In the genomic region with DNA sequence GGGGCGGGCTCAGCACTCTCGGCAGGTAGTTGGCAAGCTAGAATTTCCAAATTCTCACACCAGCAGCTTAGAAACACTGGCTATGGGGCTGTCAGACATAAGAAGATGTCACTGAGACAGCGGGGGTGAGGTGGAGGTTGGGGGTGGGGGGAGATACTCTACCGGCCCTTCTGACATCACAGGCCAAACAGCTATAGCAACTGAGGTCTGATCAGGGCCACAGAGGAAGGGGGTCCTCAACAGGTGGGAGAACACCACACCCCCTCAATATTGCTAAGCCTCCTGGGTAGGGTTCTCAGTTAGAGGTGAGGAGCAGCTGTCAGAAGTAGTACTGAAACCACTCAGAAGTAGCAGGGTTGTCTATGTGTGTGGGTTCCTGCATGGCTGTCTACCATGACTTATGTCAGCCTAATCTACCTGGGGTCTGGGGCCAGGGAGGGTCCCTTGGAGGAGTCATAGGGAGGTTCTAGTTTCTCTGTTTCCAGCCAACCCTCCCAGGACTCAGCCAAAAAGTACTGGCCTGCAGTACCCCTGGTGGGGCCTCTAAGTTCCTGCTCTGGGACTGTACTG, we compare ENCODE assay signal across 12 mouse cellular contexts. TPM values are rescaled to one million over a fixed set of nuclear protein-coding genes. Genes with fewer than 3 reads are reported as not detected.
DNase-seq lines count a peak whose midpoint lies in the region; ATAC-seq and TF ChIP-seq lines count a peak whose summit lies in the region.
"Had no signal": no experiment of that assay in that cellular context is flagged by ENCODE, and none has a peak within 500 bp of the region (broad histone marks: within the 10 kb centered on the region; RNA-seq: fewer than 3 reads in every experiment).

No protein-coding gene starts in this region.

- peaks cover 38% of the 10 kb centered on the region for H3K36me3 ChIP-seq in kidney, postnatal 0 days (ENCODE audit: insufficient read depth, low read length)
- peaks cover 42% of the 10 kb centered on the region for H3K36me3 ChIP-seq in embryonic facial prominence, embryonic 15.5 days
- peaks cover 43% of the 10 kb centered on the region for H3K36me3 ChIP-seq in midbrain, embryonic 13.5 days
- H3K36me3 ChIP-seq: stomach, embryonic 15.5 days had no signal

- H3K4me1 ChIP-seq in kidney, postnatal 0 days (replicated peaks; ENCODE audit: insufficient read depth, low read length): peaks cover 4% of the 10 kb centered on the region; the same call in 1 of the 2 replicates
- H3K4me1 ChIP-seq in embryonic facial prominence, embryonic 15.5 days: peaks cover 41% of the 10 kb centered on the region
- H3K4me1 ChIP-seq in midbrain, embryonic 13.5 days (replicated peaks): peaks cover 67% of the 10 kb centered on the region

- H3K27ac ChIP-seq in kidney, postnatal 0 days: no peak overlapping the region
- no peak overlapping the region for H3K27ac ChIP-seq in embryonic facial prominence, embryonic 15.5 days (replicated peaks)
- no peak overlapping the region for H3K27ac ChIP-seq in midbrain, embryonic 13.5 days
- H3K27ac ChIP-seq: stomach, embryonic 15.5 days had no signal

- no peak overlapping the region for H3K4me3 ChIP-seq in kidney, postnatal 0 days (replicated peaks; ENCODE audit: low read depth, low read length)
- peak overlapping the region; percentile 65; the same call in 1 of the 2 replicates for H3K4me3 ChIP-seq in embryonic facial prominence, embryonic 15.5 days (replicated peaks)
- peak overlapping the region; percentile 61; the same call in 1 of the 2 replicates for H3K4me3 ChIP-seq in midbrain, embryonic 13.5 days (replicated peaks)
- H3K4me3 ChIP-seq: stomach, embryonic 15.5 days had no signal

- no peaks in the 10 kb centered on the region for H3K27me3 ChIP-seq in kidney, postnatal 0 days (ENCODE audit: insufficient read depth, low read length)
- H3K27me3 ChIP-seq in embryonic facial prominence, embryonic 15.5 days: no peaks in the 10 kb centered on the region
- H3K27me3 ChIP-seq in midbrain, embryonic 13.5 days: peaks cover 24% of the 10 kb centered on the region

- no peak for TF ChIP-seq CTCF in kidney, postnatal 0 days (IDR thresholded peaks at IDR 0.05; ENCODE audit: low read depth)

- peak; percentile 20 to 21 for DNase-seq in cerebellum, postnatal 25 days
- no peak for DNase-seq in kidney, postnatal 0 days (ENCODE audit: low spot score)
- no peak for DNase-seq in kidney, adult 8-10 months
- no peak for DNase-seq in yolk sac, embryonic 10.5 days (ENCODE audit: low spot score)

- 72% methylated on average over 4 of the region's 4 CpGs for WGBS in kidney, postnatal 0 days
- WGBS in embryonic facial prominence, embryonic 15.5 days: 81% methylated on average over 4 of the region's 4 CpGs
- WGBS in midbrain, embryonic 13.5 days: 83% methylated on average over 4 of the region's 4 CpGs

- peak overlapping the region; percentile 99; the same call in 1 of the 2 replicates for H3K4me2 ChIP-seq in kidney, postnatal 0 days (ENCODE audit: low read length)
- peak overlapping the region; percentile 95; the same call in 1 of the 2 replicates for H3K4me2 ChIP-seq in embryonic facial prominence, embryonic 15.5 days (replicated peaks)
- H3K4me2 ChIP-seq in midbrain, embryonic 13.5 days (replicated peaks): peak overlapping the region; percentile 76

- H3K9me3 ChIP-seq in kidney, postnatal 0 days (replicated peaks; ENCODE audit: low read length): no peaks in the 10 kb centered on the region
- no peaks in the 10 kb centered on the region for H3K9me3 ChIP-seq in embryonic facial prominence, embryonic 15.5 days (replicated peaks)
- no peaks in the 10 kb centered on the region for H3K9me3 ChIP-seq in midbrain, embryonic 13.5 days
- H3K9me3 ChIP-seq: stomach, embryonic 15.5 days had no signal

- no peak for ATAC-seq in cerebellum, adult (ENCODE audit: insufficient number of reproducible peaks, low FRiP score, low TSS enrichment)
- ATAC-seq in kidney, postnatal 0 days (replicated peaks; ENCODE audit: low FRiP score, low read depth): no peak
- no peak for ATAC-seq in embryonic facial prominence, embryonic 15.5 days (ENCODE audit: insufficient number of reproducible peaks, low FRiP score, low TSS enrichment, low read depth)
- no peak for ATAC-seq in midbrain, embryonic 13.5 days
- ATAC-seq in frontal cortex, adult (ENCODE audit: low TSS enrichment): no peak

- no peak overlapping the region for H3K9ac ChIP-seq in kidney, postnatal 0 days (ENCODE audit: low read depth, low read length)
- H3K9ac ChIP-seq in embryonic facial prominence, embryonic 15.5 days: no peak overlapping the region
- H3K9ac ChIP-seq in midbrain, embryonic 13.5 days (replicated peaks): peak overlapping the region; percentile 44
- H3K9ac ChIP-seq: stomach, embryonic 15.5 days had no signal

RNA-seq across cellular contexts. Expression of gene Ccnd1, which starts 3.3 kb away (rescaled TPM):
- polyA plus RNA-seq in kidney, postnatal 0 days (2015; fragmentation: Nextera tagmentation; extraction: Ambion mirVana): 212 and 227 TPM in 2 replicates
- 134 and 143 TPM in 2 replicates for polyA plus RNA-seq in embryonic facial prominence, embryonic 15.5 days (2015; fragmentation: Nextera tagmentation; extraction: Ambion mirVana)
- 141 and 143 TPM in 2 replicates for polyA plus RNA-seq in midbrain, embryonic 13.5 days (2015; fragmentation: Nextera tagmentation; extraction: Ambion mirVana)

RNA-seq across cellular contexts. Expression of gene LTO1, which starts 21.5 kb away (rescaled TPM):
- polyA plus RNA-seq in kidney, postnatal 0 days (2015; fragmentation: Nextera tagmentation; extraction: Ambion mirVana): 22.4 and 25.9 TPM in 2 replicates
- polyA plus RNA-seq in embryonic facial prominence, embryonic 15.5 days (2015; fragmentation: Nextera tagmentation; extraction: Ambion mirVana): 26.6 and 29.5 TPM in 2 replicates
- 36.4 and 37.8 TPM in 2 replicates for polyA plus RNA-seq in midbrain, embryonic 13.5 days (2015; fragmentation: Nextera tagmentation; extraction: Ambion mirVana)

RNA-seq across cellular contexts. Expression of gene Fgf15, which starts 40.1 kb away (rescaled TPM):
- 0.87 and 0.92 TPM in 2 replicates for polyA plus RNA-seq in kidney, postnatal 0 days (2015; fragmentation: Nextera tagmentation; extraction: Ambion mirVana)
- polyA plus RNA-seq in embryonic facial prominence, embryonic 15.5 days (2015; fragmentation: Nextera tagmentation; extraction: Ambion mirVana): 1.00 and 1.6 TPM in 2 replicates
- 61.2 and 66.9 TPM in 2 replicates for polyA plus RNA-seq in midbrain, embryonic 13.5 days (2015; fragmentation: Nextera tagmentation; extraction: Ambion mirVana)
- polyA plus RNA-seq: inflammation-experienced regulatory T-cells, adult 6 months; lung, embryonic 16.5 days; myocyte had no signal

Comparison
In these comparisons a context has a peak if more than half of its experiments do, and no peak if none do; other contexts are left out.
1. DNase-seq: peak in cerebellum, postnatal 25 days (2 of 2); none in kidney, postnatal 0 days (single experiment), kidney, adult 8-10 months (0 of 2) and yolk sac, embryonic 10.5 days (single experiment).
2. RNA of gene Fgf15, which starts 40.1 kb away (polyA plus RNA-seq): 61.2 to 66.9 TPM in midbrain, embryonic 13.5 days; 1.00 to 1.6 TPM in embryonic facial prominence, embryonic 15.5 days and 0.87 to 0.92 TPM in kidney, postnatal 0 days; every median in the first group is over 10 times any median in the second.
3. Peak in every context shown above with its lines, with median percentiles within 50 percentile points of each other: H3K4me2 ChIP-seq.